Mouse (Mus musculus) CH12.LX (cell line): ENCODE data around the gene Adgrl1.

Experiments
- CTCF ChIP-seq, 2 experiments: IDR thresholded peaks in 1 of 2; conservative IDR thresholded peaks in 1 of 2; 2 replicates each; pipeline ENCODE4 v1.5.1; 2011 to 2012; ENCODE audit warnings: low read depth in 2 of 2, low read length in 2 of 2, improper control_type of control experiment in 1 of 2, inconsistent platforms in 1 of 2, mild to moderate bottlenecking in 1 of 2, moderate library complexity in 1 of 2
- POLR2A ChIP-seq: IDR thresholded peaks from 2 replicates; pipeline ENCODE4 v1.6.1; 2011; ENCODE audit warnings: low read depth, mild to moderate bottlenecking, improper control_type of control experiment, low read length
- ZC3H11A ChIP-seq: IDR thresholded peaks from 2 replicates; pipeline ENCODE4 v1.6.1; 2012; ENCODE audit warnings: low read depth, mild to moderate bottlenecking, inconsistent platforms, low read length, improper control_type of control experiment

GRCm38 (mm10) chr8:83926266-83926665 lies 26.4 kb downstream of the Adgrl1 start:
- TF ChIP-seq CTCF (conservative IDR thresholded peaks at IDR 0.05 in 1 of 2, IDR thresholded peaks at IDR 0.05 in 1 of 2; ENCODE audit: low read depth in 2 of 2, low read length in 2 of 2) (no peak), POLR2A (no peak), ZC3H11A (no peak)
